Mouse (Mus musculus): ENCODE measurements at regions not wholly inside any gene's neighbourhood (a gene's known extent, or its start where the extent isn't known, plus 50 kb on each side); places are given as distances from the start of the nearest gene placed in this dataset.

GRCm38 (mm10) chr11:19145991-19146390 lies 127.2 kb upstream of the Meis1 start:
- no peak for DNase-seq (ENCODE audit: low spot score in 2 of 2)

DNA sequence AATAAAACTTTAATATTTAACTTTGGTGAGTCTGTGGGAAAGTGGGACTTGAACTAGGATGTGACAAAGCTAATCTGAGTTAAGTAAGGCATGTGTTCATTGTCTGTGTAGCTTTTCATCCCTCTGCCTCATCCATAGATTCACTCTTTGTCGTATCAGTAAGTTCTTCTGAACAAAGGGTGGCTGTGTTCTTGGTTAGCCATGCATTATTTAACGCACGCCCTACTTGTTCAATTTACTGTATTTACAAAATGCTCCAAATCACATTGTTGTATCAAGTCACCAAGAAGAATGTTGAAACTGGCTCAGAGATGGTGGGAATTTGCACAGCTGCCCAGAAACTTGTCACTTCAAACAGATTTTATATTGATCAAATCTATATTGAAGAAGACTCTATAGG lies 132.2 kb upstream of the Meis1 start:
- DNase-seq (ENCODE audit: low spot score in 2 of 2) = no peak

GRCm38 (mm10) chr11:19153714-19154113 lies 134.9 kb upstream of the Meis1 start:
- no peak for DNase-seq (ENCODE audit: low spot score in 2 of 2)

GRCm38 (mm10) chr11:19154813-19155616 lies 136.2 kb upstream of the Meis1 start:
- no peak for DNase-seq (ENCODE audit: low spot score in 2 of 2)

DNA sequence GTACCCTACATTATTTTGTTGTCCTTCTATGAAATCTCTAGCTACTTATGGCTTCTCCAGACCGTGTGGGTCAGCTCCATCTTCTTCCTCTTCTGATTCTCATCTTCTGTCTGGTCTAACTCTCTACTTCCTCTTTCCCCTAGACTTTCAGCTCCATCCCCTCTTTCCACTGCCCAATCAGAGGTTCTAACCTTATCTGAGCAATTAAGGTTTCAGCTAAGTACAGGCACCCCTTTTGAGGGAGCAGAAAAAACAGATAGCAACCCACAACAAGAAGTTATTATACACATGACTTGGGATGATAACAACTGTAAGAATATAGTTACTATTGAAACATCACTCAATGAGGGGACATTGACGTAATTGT lies 136.8 kb upstream of the Meis1 start:
- DNase-seq (ENCODE audit: low spot score in 2 of 2) = no peak

GRCm38 (mm10) chr11:19160227-19160626 lies 141.4 kb upstream of the Meis1 start:
- DNase-seq (ENCODE audit: low spot score in 2 of 2) = no peak

GRCm38 (mm10) chr11:19160669-19161068 lies 141.9 kb upstream of the Meis1 start:
- no peak for DNase-seq (ENCODE audit: low spot score in 2 of 2)

GRCm38 (mm10) chr11:19170938-19171337 lies 152.2 kb upstream of the Meis1 start:
- no peak for DNase-seq (ENCODE audit: low spot score in 2 of 2)

DNA sequence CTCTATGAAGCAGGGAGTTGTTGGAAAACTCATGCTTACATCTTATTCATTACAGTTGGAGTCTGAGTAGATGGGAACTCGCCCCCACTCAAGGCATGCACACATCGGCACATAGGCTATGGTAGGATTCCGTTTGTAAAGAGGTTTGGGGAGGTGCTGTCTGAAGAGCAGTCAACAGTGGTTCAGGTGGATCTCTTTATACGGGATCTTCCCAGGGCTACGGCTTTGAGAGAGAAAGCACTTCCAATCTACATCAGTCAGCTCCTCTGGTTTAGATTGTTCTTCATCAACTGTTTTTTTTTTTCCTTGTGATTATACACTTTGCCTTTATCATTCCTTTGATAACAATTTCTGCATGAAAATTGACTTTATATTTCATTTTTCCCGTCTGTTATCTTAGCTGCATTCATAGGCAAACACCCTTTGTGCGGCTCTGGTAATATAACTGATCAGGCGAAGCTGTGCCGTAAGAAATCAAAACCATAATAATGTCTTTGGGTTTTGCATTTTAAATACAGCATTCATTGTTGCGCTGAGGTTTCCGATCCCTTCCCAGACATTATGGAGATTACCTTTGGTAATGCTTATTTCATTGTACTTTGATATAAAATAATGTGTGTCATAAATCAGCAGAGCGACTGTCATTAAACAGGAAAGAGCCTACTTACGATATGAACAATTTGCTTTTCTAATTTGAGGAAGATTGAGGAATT lies 155.7 kb upstream of the Meis1 start:
- no peak for DNase-seq (ENCODE audit: low spot score in 2 of 2)

GRCm38 (mm10) chr11:19179290-19179689 lies 160.5 kb upstream of the Meis1 start:
- no peak for DNase-seq (ENCODE audit: low spot score in 2 of 2)

- DNase-seq (ENCODE audit: low spot score in 2 of 2) = no peak
These were observed 171.0 kb upstream of the Meis1 start for GRCm38 (mm10) chr11:19189778-19190177.

DNA sequence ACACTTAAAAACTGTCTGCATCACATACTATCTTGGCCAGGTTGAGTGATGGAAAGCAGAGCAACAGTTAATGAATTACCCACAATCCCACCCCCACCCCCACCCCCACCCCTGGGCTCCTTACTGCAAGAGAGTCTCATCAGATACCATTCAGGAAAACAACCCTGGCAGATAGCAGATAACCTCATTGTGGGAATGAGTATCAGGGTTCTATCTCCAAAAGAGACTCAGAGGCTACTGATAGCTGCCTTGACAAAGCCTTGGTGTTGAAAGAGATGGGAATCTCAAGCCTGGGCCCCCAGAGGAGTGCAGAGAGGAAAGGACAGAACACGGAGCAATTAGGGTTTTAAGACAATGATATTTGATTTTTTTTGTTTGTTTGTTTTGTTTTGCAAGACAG lies 175.7 kb upstream of the Meis1 start:
- no peak for DNase-seq (ENCODE audit: low spot score in 2 of 2)

- DNase-seq (ENCODE audit: low spot score in 2 of 2) = no peak
These were observed 179.0 kb upstream of the Meis1 start for GRCm38 (mm10) chr11:19197790-19198189.

GRCm38 (mm10) chr11:19202602-19203517 lies 184.1 kb upstream of the Meis1 start:
- DNase-seq (ENCODE audit: low spot score in 2 of 2) = no peak

- DNase-seq (ENCODE audit: low spot score in 2 of 2) = no peak
These were observed 184.7 kb upstream of the Meis1 start for GRCm38 (mm10) chr11:19203518-19203900.

DNA sequence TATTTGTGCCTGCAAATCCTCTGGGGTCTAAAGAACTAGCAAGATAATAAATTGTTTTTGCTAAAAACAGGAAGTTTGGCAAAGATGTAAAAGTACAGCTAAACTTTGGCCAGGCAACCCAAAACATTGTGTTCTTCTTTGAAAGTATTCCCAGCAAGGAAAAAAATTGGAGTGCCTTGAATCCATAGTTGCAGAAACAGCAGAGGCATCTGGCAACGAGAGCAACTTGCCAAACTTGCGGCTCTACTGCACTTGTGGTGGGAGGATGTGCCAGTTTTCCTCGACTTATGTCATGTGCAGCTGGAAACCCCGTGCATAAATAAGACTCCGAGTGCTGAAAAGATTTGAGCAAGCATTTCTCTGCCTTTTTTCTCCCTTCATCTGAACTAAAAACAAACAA lies 185.2 kb upstream of the Meis1 start:
- DNase-seq (ENCODE audit: low spot score in 2 of 2) = peak; percentile 43 to 65

DNA sequence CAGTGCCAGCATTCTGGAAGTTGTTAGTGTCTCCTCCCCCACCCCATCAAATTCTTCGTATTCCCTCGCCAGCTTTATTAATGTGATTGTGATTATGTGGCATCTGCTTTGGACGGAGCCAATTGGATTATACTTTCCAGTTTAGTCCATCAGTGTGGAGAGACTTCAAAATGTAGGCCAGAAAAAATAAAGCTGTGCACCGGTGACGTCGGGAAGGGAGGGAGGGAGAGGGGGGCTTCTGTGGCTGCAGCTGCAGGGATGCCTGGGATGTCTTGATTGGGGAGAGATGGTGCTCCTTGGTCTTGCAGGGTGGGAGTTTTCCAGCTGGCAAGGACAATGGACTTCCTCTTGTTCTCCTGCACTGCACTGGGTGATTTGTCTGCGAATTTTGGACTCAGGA lies 185.7 kb upstream of the Meis1 start:
- no peak for DNase-seq (ENCODE audit: low spot score in 2 of 2)

DNA sequence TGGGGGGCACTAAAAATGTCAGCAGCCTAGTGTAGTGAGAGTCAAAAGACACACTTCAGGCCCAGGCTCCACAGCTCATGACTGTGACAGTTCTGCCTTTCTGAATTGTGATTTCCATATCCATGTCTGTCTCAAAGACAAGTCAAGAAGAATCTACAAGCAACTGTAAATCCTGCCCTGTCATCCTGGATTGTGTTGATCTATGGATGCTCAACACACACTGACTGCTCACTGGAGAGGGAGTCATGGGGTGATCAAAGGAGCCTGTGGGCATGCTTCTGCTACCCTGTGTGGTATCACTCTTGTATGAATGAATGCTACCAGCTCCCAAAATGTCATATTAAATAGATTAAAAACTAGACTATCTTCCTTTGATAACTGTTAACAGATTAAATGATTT lies 186.4 kb upstream of the Meis1 start:
- no peak for DNase-seq (ENCODE audit: low spot score in 2 of 2)

DNA sequence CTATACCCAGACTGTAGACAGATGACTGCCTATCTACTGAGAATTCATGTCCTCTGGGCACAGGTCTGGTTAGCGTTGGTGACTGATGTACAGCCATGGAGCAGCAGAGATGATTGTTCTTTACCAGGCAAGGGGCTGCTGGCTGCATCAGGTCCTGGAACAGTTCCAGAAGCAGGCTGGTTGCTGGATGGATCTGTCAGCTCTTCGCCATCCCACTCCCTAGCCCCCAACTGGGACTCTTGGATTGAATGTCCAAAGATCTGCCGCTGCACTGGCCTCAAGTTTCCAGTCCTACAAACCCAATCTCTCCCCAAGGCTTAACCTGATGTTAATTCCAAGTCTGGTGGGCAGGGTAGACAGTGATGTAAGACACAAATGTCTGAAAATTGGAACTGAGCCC lies 200.7 kb upstream of the Meis1 start:
- DNase-seq (ENCODE audit: low spot score in 2 of 2) = no peak

DNA sequence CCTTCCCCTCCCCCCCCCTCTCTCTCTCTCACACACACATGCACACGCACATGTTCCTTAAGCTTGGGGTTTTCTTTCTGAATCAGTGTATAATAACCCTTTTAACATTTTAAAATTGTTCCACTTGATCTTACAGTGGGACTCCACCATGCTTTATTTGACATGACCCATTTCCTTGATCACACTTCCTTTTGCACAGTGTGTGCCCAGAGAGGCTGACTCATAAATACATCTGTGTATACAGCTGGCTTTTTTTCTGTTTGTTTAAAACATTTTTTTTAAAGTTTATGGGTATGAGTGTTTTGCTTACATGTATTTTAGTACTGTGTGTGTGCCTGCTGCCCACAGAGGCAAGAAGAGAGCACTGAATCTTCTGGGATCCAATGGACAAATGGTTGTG lies 202.7 kb upstream of the Meis1 start:
- no peak for DNase-seq (ENCODE audit: low spot score in 2 of 2)

GRCm38 (mm10) chr11:19226756-19227155 lies 208.0 kb upstream of the Meis1 start:
- DNase-seq (ENCODE audit: low spot score in 2 of 2) = no peak

GRCm38 (mm10) chr11:19227716-19228115 lies 208.9 kb upstream of the Meis1 start:
- no peak for DNase-seq (ENCODE audit: low spot score in 2 of 2)
